Mouse (Mus musculus) megakaryocyte, embryonic 14.5 days (primary cell): ENCODE data around the gene Wdr91. TPM values are rescaled to one million over a fixed set of nuclear protein-coding genes. Genes with fewer than 3 reads are reported as not detected.
A peak's percentile ranks its signal among the peaks of the same experiment; 100 is the strongest.

Experiments used
- H3K27me3 ChIP-seq: replicated peaks from 2 replicates; pipeline ENCODE3; 2012; ENCODE audit warnings: inconsistent platforms
- H3K36me3 ChIP-seq: replicated peaks from 2 replicates; pipeline ENCODE3; 2012; ENCODE audit warnings: low read length, inconsistent platforms, mixed read lengths
- H3K4me1 ChIP-seq: 2 replicates; pipeline ENCODE4 v1.6.1; 2012; ENCODE audit warnings: inconsistent platforms
- H3K4me3 ChIP-seq: replicated peaks from 2 replicates; pipeline ENCODE3; 2012; ENCODE audit warnings: moderate library complexity, mild to moderate bottlenecking, inconsistent platforms
- H3K9me3 ChIP-seq: 2 replicates; pipeline ENCODE4 v1.6.1; 2012; ENCODE audit warnings: inconsistent platforms
- FLI1 ChIP-seq: IDR thresholded peaks from 2 replicates; pipeline ENCODE4 v1.6.1; 2012; ENCODE audit warnings: low read length, inconsistent platforms, mixed read lengths
- GATA1 ChIP-seq: IDR thresholded peaks from 3 replicates; pipeline ENCODE4 v1.6.1; 2012; ENCODE audit warnings: mixed read lengths, low read length, inconsistent platforms, borderline replicate concordance
- polyA plus RNA-seq: library from polyadenylated mRNA; stranded (reverse); fragments of >175 nt; gene quantifications from 2 replicates; pipeline ENCODE4 v1.2.3, GENCODE M21; 2012; ENCODE audit warnings: low replicate concordance; ENCODE audit not compliant: insufficient read depth

Wdr91 gene
- polyA plus RNA-seq, 1 experiment = 28.5 TPM

- Histone ChIP-seq H3K36me3 (peaks cover 83% of the 10 kb centered on the region), H3K27me3 (no peaks in the 10 kb centered on the region), H3K4me1 (peaks cover 94% of the 10 kb centered on the region), H3K4me3 (peak overlapping the region; percentile 96), H3K9me3 (no peaks in the 10 kb centered on the region)
- TF ChIP-seq GATA1 (no peak), FLI1 (no peak)
Measured at GRCm38 (mm10) chr6:34872871-34873270, 37.8 kb downstream of the Wdr91 start.

- no peak for TF ChIP-seq FLI1
- TF ChIP-seq GATA1 = no peak
- Histone ChIP-seq H3K36me3 (peaks cover 92% of the 10 kb centered on the region), H3K27me3 (no peaks in the 10 kb centered on the region), H3K9me3 (no peaks in the 10 kb centered on the region), H3K4me3 (peak overlapping the region; percentile 96), H3K4me1 (peaks cover 100% of the 10 kb centered on the region)
Measured at GRCm38 (mm10) chr6:34871929-34872328, 38.7 kb downstream of the Wdr91 start.

GRCm38 (mm10) chr6:34870724-34871123 is 40.0 kb downstream of the Wdr91 start:
- H3K4me1 ChIP-seq = peaks cover 100% of the 10 kb centered on the region
- TF ChIP-seq GATA1 (no peak), FLI1 (no peak)
- H3K9me3 ChIP-seq = no peaks in the 10 kb centered on the region
- peaks cover 92% of the 10 kb centered on the region for H3K36me3 ChIP-seq
- H3K4me3 ChIP-seq = peak overlapping the region; percentile 69
- H3K27me3 ChIP-seq = no peaks in the 10 kb centered on the region

- Histone ChIP-seq H3K4me1 (peaks cover 100% of the 10 kb centered on the region), H3K36me3 (peaks cover 93% of the 10 kb centered on the region), H3K4me3 (peak overlapping the region; percentile 88), H3K9me3 (no peaks in the 10 kb centered on the region), H3K27me3 (no peaks in the 10 kb centered on the region)
- TF ChIP-seq FLI1 = no peak
- TF ChIP-seq GATA1 = no peak
Measured at GRCm38 (mm10) chr6:34870136-34870535, 40.5 kb downstream of the Wdr91 start.

GRCm38 (mm10) chr6:34869225-34869915 is 41.3 kb downstream of the Wdr91 start:
- Histone ChIP-seq H3K36me3 (peaks cover 95% of the 10 kb centered on the region), H3K4me1 (peaks cover 97% of the 10 kb centered on the region), H3K4me3 (peak overlapping the region; percentile 88)

GRCm38 (mm10) chr6:34868507-34869217 is 42.0 kb downstream of the Wdr91 start:
- peak overlapping the region; percentile 89 for H3K4me3 ChIP-seq

More at GRCm38 (mm10) chr6:34869225-34869915, 41.3 kb downstream of the Wdr91 start:
- Histone ChIP-seq H3K27me3 (no peaks in the 10 kb centered on the region), H3K9me3 (no peaks in the 10 kb centered on the region)
- TF ChIP-seq FLI1 (no peak), GATA1 (no peak; the same call in 2 of the 3 replicates)

GRCm38 (mm10) chr6:34867995-34868350 is 42.7 kb downstream of the Wdr91 start:
- Histone ChIP-seq H3K27me3 (no peaks in the 10 kb centered on the region), H3K9me3 (no peaks in the 10 kb centered on the region), H3K36me3 (peaks cover 86% of the 10 kb centered on the region), H3K4me1 (peaks cover 95% of the 10 kb centered on the region), H3K4me3 (peak overlapping the region; percentile 89)
- TF ChIP-seq FLI1 = no peak
- TF ChIP-seq GATA1 = no peak

More at GRCm38 (mm10) chr6:34868507-34869217, 42.0 kb downstream of the Wdr91 start:
- no peak for TF ChIP-seq FLI1
- TF ChIP-seq GATA1 = no peak
- H3K9me3 ChIP-seq = no peaks in the 10 kb centered on the region
- peaks cover 93% of the 10 kb centered on the region for H3K36me3 ChIP-seq
- H3K4me1 ChIP-seq = peaks cover 97% of the 10 kb centered on the region
- H3K27me3 ChIP-seq = no peaks in the 10 kb centered on the region

- Histone ChIP-seq H3K4me1 (peaks cover 93% of the 10 kb centered on the region), H3K27me3 (no peaks in the 10 kb centered on the region), H3K36me3 (peaks cover 81% of the 10 kb centered on the region), H3K4me3 (peak overlapping the region; percentile 89), H3K9me3 (no peaks in the 10 kb centered on the region)
- TF ChIP-seq FLI1 (no peak), GATA1 (no peak)
Measured at GRCm38 (mm10) chr6:34867301-34867994, 43.2 kb downstream of the Wdr91 start.

- peak overlapping the region; percentile 89 for H3K4me3 ChIP-seq
- H3K27me3 ChIP-seq = no peaks in the 10 kb centered on the region
- H3K36me3 ChIP-seq = peaks cover 74% of the 10 kb centered on the region
- no peaks in the 10 kb centered on the region for H3K9me3 ChIP-seq
- TF ChIP-seq GATA1 (no peak), FLI1 (no peak)
- H3K4me1 ChIP-seq = peaks cover 93% of the 10 kb centered on the region
Measured at GRCm38 (mm10) chr6:34866786-34867185, 43.9 kb downstream of the Wdr91 start.
